Mouse (Mus musculus) Muller cell, postnatal 12 days (primary cell): ENCODE measurements around the gene Abhd17c.

Experiments
- DNase-seq: peaks from one replicate; pipeline ENCODE4 v3.0.0-alpha.2; 2015; ENCODE audit errors: inconsistent ontology term

Abhd17c gene

DNA sequence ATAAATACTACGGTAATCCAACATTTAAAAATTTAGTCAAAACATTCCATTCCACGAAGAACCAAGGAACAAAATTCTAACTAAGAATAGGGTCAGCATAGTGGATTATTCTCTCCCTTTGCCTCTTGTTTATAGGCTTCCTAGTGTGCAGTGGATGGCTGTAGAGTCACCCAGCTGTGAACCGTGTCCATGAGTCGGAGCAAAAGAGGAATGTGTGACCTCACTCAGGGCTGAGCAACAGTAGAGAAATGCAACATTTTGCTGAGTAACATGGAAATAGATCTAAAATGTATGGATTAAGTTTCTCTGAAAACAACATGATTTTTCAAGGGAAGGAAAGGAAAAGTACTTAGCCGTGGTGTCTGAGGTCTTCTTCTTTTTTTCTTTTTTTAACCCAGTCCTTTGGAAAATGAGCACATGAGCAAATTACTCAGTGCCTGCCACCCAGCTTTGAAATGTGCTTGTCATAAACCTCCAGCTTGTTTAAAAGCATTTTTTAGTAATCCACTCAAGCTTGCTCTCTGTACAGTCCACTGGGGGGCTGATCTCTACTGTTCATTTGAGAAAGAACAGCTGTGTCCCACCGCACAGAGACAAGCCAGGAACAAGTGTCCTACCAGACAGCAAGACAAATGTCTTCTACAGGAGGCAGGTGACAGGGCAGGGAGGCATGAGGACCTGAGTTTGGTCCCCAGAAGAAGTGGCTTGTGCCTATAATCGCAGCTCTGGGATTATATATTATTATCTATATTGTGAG is 74.3 kb downstream of the Abhd17c start:
- peak; percentile 66 for DNase-seq

DNA sequence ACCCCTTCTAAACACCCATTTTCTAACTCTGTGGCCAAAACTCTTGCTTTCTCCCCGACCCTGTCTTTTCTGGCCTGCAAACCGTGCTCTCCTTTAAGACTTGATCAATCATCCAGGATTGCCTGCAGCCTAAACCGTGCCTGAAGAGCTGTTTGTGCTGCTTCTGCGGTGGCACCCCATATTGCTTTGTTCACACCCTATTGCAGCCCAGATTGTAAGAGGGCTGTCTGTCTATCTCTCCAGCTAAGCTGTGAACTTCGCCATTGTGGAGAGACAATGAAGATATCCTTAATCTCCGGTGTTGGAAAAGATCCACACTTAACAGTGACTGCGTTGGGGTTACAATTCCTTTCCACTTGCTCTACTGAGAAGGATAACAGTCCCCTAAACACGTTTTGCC is 77.4 kb downstream of the Abhd17c start:
- no peak for DNase-seq

DNA sequence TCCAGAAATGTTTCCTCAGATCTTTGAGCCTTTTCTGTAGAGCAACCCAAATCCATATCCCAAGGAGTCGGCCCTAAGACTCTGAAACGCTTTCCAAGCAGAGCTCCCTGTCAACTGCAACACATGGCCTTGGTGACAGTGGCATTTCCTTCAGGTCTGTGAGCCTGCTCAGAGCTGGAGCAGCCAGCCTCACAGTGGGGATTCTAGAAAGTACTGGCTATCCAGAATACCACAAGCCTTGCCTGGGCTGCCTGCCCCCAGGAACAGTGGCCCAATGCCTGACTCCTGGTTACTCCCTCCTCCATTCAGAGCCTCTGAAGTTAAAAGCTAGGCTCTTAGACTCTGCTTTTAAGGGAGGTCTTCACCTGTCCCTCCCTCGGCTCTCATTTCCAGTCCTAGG is 77.8 kb downstream of the Abhd17c start:
- DNase-seq: no peak

DNA sequence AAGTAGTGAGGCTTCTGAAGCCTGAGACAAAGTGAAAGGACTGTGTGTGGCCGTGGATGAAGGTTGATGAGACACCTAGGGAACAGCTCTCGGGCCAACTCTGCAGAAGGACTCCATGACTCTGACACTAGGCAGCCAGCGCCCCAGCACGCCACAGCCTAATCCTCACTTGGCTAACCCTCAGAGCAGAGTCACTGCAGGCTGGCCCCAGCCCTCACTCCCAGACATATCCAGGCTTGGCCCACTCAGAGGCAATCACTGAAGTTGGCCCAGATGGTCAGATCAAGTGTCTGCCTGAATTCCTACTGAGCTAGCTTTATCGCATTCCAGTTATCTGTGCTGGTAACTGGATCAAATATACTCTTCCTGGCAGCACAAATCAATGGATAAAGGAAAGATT is 82.8 kb downstream of the Abhd17c start:
- peak; percentile 73 for DNase-seq

GRCm38 (mm10) chr7:84059799-84060198 is 91.9 kb downstream of the Abhd17c start:
- no peak for DNase-seq
